Mouse (Mus musculus) heart, adult 18-20 months (tissue): ENCODE data around the gene Dab2ip. TPM values are rescaled to one million over a fixed set of nuclear protein-coding genes. Genes with fewer than 3 reads are reported as not detected.
A peak's percentile ranks its signal among the peaks of the same experiment; 100 is the strongest.

Experiments used
- DNase-seq, 2 experiments: peaks; one replicate each; pipeline ENCODE4 v3.0.0; 2021 to 2022; ENCODE audit warnings: mixed read lengths in 1 of 2
- total RNA-seq, 2 experiments: library from RNA; stranded (reverse); gene quantifications; 2 replicates each; pipeline ENCODE4 v1.2.3; 2021

The Dab2ip gene
- total RNA-seq, 2 experiments from 2014 or later = 42.4 to 44.1 TPM

GRCm38 (mm10) chr2:35750533-35751141 lies 192.6 kb downstream of the Dab2ip start:
- no peak for DNase-seq

- DNase-seq = no peak
Measured at GRCm38 (mm10) chr2:35751781-35752505, 193.9 kb downstream of the Dab2ip start.

- DNase-seq = peak; percentile 18 to 53
Measured at GRCm38 (mm10) chr2:35756467-35756866, 198.4 kb downstream of the Dab2ip start.

GRCm38 (mm10) chr2:35760352-35760751 lies 202.3 kb downstream of the Dab2ip start:
- no peak for DNase-seq

GRCm38 (mm10) chr2:35760867-35761266 lies 202.8 kb downstream of the Dab2ip start:
- no peak for DNase-seq

GRCm38 (mm10) chr2:35761458-35761857 lies 203.4 kb downstream of the Dab2ip start:
- no peak for DNase-seq

- no peak for DNase-seq
Measured at GRCm38 (mm10) chr2:35763818-35764217, 205.8 kb downstream of the Dab2ip start.

GRCm38 (mm10) chr2:35764328-35764727 lies 206.3 kb downstream of the Dab2ip start:
- DNase-seq = no peak

- DNase-seq = no peak
Measured at GRCm38 (mm10) chr2:35767834-35768537, 209.9 kb downstream of the Dab2ip start.

GRCm38 (mm10) chr2:35768538-35769238 lies 210.6 kb downstream of the Dab2ip start:
- no peak for DNase-seq

GRCm38 (mm10) chr2:35769398-35769797 lies 211.3 kb downstream of the Dab2ip start:
- DNase-seq = no peak

GRCm38 (mm10) chr2:35770541-35770940 lies 212.5 kb downstream of the Dab2ip start:
- peak in 1 of 2 experiments; percentile 16 for DNase-seq

GRCm38 (mm10) chr2:35775651-35776055 lies 217.6 kb downstream of the Dab2ip start:
- peak; percentile 45 to 61 for DNase-seq

- no peak for DNase-seq
Measured at GRCm38 (mm10) chr2:35776935-35777334, 218.9 kb downstream of the Dab2ip start.

GRCm38 (mm10) chr2:35779266-35779665 lies 221.2 kb downstream of the Dab2ip start:
- DNase-seq = no peak

Other genes with a start within 250 kb of the Dab2ip start
- gene Stom, start 221.3 kb upstream of the Dab2ip start, total RNA-seq = 100 to 1,000 TPM in 1 of 2 experiments, 10 to 100 TPM in 1; 88.5 to 102 TPM
- not detected for gene 4930568D16Rik, start 190.5 kb upstream of the Dab2ip start, total RNA-seq
- gene 4930402F06Rik, start 161.1 kb upstream of the Dab2ip start, total RNA-seq = not detected
- gene Ggta1, start 95.0 kb upstream of the Dab2ip start, total RNA-seq = 10 to 100 TPM; 13.6 to 17.0 TPM